Mouse (Mus musculus) liver, adult 2 months (tissue): ENCODE measurements at regions not wholly inside any gene's neighbourhood (a gene's known extent, or its start where the extent isn't known, plus 50 kb on each side); places are given as distances from the start of the nearest gene placed in this dataset.

Source experiments
- CTCF ChIP-seq: fragments of 200-500 bp; IDR thresholded peaks from 2 replicates; pipeline ENCODE4 v1.5.1; 2011; ENCODE audit warnings: low read depth, low read length, control low read depth
- POLR2A ChIP-seq: fragments of 200-500 bp; IDR thresholded peaks from 2 replicates; pipeline ENCODE4 v1.6.1; 2011; ENCODE audit warnings: low read length, control low read depth; ENCODE audit not compliant: insufficient read depth; ENCODE audit errors: extremely low read depth

DNA sequence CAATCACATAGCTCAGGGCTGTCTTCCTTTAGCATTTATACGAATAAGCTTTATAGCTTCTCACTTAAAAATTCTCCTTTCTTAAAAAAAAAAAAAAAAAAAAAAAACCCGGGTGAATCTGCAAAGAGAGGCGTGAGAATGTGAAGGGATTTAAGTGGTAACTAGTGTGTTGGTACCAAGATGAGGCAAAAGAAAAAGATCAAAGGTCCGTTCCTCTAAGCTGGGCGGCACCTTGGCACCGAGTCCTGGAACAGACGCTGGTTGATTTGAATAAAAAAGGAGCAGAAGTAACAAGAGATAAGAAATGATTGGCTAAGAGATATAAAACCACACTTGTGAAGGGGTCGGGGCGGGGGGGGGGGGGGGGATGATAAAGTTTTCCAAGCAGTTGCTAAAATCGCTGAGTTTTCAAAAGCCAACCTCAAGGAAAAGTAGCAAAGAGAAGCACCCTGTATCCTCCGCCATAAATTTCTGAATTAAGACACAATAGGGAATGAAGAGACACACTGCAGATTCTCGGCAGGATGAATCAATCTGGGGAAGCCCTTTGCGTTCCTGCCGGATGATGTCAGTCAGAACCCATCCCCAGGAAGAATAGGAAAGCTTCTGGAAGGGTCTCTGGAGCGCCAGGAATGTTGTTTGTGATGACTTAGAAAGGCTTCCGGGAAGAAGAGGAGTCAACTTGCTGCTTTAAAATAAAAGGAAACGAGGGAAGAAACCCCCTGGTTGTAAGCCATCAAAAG, 107.7 kb upstream of the Ankrd1 start:
- TF ChIP-seq CTCF (no peak), POLR2A (no peak)
